Mouse (Mus musculus) naive thymus-derived CD4-positive, alpha-beta T cell, adult 2 months (primary cell): ENCODE results near the gene Rdm1.
"Not testable (repeated sequence)": the region's sequence is repeated elsewhere in the genome, so short reads cannot be mapped to it uniquely, and the experiment has no call there.

Experiments used
- DNase-seq: peaks from one replicate; pipeline ENCODE4 v3.0.0-alpha.2; 2011; ENCODE audit warnings: low read depth

Rdm1 gene

DNA sequence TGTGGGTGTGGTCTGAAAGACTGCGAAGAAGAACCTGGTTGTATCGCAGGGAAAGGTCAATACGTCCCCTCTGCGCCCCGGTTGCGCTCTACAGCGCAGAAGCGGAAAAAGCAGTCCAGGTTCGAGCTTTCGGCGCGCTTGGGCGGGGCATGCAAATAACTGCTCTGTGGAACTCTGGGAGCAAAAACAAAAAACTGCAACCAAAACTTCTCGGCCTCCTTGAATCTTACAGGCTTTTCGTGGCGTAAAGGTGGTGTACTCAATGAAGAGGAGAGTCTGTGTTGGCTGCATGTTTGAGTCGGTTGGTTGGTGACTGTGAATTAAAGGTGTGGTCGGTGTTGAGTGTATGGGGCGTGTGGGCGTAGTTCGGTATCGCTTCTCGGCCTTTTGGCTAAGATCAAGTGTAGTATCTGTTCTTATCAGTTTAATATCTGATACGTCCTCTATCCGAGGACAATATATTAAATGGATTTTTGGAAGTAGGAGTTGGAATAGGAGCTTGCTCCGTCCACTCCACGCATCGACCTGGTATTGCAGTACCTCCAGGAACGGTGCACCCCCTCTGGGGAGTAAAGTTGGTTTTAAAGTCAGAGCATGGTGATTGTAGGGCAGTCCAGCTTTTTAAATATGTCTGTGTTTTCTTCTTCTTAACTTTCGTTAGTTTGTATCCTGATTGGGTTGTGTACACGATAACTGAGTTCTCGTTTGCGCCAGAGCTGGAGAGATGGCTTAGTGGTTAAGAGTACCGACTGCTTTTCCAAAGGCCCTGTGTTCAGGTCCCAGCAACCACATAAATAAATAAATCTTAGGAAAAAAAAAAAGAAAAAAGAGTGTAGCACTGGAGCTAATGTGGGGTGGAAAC, at the start of gene Rdm1:
Rdm1 (plus strand) TSS at position 201 of the 862 bp plus-strand sequence.
- DNase-seq, result peak; percentile 89

DNA sequence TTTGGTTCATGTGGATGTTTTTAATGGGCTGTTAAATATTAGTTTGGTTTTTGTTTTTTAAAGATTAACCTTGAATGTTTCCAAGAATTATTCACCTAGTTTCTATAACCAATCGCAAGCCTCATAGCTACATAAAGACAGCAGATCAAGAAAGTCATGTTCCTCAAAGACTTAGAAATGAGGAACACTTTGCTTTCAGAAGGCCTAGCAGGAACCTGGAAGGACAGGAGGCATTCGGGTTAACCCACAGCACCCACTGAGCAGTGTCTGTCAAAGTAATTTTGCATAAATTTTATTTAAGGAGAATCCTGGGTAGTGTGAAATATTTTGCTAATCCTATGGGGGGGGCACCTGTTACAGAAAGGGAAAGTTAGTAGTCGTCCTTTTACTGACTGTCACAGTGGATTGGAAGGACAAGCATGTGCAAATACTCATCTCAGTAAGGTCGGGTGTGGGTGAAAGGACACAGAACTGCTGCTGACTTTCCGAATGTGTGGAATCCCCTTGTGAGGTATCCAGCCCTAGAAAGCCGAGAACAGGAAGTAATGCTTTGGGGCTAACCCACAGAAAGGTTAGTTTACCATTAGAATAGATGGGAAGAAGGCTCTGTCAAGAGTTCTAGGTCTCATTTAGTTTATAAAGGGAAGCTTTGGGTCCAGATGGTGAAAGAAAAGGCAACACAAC, 45.8 kb upstream of the Rdm1 start:
- no peak for DNase-seq

DNA sequence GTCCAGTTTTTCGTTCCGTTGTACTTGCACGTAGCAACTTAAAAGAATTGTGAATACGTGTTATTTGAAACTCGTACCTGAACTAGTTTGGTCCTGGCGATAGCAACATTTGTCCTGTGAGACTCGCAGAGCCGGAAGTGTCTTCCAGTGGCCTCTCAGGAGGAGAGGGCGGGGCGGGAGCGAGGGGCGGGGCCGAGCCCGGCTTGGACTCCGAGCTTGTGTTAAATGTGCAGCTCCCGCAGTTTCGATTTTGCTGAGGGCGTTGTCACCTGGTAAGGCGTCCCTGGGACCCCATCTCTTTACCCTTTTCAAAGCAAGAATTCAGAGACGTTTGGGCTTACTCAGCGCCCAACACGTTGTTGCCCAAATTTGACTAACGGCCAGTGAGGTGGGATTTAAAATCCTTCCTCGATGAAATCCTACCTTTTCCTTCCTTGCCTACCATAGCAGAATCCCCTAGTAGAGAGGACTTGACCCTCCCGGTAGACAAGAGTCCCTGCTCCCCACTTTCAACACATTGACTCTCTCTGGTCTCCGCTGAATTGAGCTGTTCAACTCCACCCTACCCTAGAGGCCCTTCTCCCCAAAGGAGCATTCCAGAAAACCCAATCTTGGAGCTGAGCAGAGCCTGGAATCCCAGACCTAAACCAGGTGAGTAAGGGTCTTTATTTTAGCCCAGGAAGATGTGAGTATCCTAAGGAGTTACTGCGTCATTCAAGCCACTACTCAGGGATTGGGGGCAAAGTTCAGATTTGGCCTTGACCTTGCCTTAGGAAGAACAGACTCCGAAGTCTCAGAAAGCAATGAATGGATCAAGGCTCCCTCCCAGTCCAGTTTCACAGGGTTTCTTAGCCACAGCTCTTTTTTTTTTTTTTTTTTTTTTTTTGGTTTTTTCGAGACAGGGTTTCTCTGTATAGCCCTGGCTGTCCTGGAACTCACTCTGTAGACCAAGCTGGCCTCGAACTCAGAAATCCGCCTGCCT, 44.6 kb upstream of the Rdm1 start, which contains the start of gene Tmem106a:
Tmem106a (plus strand) TSS at position 189 of the 982 bp plus-strand sequence.
- peak; percentile 75 for DNase-seq

DNA sequence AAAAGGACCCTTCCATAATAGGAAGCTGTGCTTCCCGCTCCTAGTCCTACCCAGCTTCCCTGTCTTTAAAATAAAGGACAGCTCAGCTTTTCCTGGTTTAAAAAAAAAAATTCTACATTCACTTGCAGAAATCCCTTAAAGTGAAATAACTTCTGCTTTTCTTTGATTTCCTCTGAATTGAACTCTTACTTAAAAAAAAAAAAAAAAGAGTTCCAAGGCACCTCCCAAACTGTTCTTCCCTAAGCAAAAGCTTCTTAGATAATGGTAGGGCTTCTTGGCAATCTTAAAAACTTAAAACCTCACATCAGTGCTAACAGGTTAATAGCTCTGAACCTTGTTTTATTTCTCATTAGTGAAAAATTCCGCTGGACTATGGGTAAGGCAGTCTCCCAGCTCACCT, 43.8 kb upstream of the Rdm1 start:
- DNase-seq, result no peak

DNA sequence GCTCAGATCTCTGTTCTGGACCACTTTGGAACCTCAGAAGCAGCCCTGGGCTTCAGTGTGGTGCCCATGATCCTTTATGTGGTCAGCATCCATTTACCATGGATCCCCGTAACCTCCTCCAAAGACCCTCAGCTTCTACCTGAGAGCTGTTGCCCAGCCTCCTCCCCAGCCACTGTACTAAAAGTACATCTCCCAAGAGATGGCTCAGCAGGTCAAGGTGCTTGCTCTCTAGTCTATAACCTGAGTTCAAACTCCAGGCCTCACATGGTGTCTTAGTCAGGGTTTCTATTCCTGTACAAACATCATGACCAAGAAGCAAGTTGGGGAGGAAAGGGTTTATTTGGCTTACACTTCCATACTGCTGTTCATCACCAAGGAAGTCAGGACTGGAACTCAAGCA, 42.0 kb upstream of the Rdm1 start:
- DNase-seq, result not testable (repeated sequence)

DNA sequence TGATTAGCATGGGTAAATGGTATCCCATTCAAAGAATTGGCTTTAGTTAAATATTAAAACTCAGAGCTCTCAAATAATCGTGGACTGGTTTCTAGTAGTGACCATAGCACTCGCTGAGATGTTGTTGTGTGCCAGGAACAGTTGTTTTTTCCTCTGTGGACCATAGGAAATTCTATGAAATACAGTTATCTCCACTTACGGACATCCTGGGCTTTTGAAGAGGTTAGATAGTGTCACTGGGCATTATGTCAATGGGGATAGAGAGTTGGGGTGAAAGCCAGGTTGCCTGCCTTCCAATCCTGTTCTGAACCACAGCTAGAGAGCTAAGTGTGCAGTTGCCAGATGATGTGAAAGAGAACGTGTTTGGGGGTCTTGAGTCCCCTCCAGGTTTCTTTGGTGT, 41.2 kb upstream of the Rdm1 start:
- DNase-seq, result no peak

DNA sequence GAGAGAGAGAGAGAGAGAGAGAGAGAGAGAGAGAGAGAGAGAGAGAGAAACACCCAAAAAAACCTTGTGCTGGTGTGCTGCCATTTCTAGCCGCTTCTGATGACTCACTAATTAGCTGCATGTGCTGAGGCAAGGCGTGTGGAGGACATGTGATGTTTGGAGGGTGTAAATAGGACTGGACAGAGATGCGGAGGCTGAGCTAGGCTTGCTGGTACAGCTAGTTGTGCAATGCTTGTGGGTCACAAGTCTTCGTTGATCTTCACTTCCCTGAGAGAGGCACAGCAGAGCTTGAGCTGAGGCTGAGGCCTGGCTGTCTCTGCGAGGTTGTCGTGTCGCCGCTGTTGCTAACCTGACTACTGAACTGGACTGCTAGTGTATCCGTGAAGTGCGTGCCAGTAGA, 39.3 kb upstream of the Rdm1 start:
- no peak for DNase-seq

DNA sequence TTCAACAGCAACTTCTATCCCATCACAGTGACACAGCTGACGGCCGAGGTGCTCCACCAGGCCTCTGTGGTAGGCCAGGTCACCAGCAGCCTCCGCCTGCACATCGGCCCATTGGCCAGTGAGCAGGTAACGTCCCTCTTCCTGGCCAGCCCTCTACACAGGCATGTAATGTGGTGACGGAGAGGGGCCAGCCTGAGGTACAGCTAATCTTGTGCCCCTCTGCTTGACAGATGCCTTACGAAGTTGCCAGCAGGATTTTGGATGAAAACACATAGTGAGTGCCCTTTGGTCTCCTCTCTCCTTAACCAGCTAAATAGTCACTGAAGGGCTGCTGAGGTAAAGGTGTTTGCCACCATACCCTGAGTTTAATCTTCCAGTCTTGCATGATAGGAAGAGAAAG, 38.1 kb upstream of the Rdm1 start:
- DNase-seq, result no peak

DNA sequence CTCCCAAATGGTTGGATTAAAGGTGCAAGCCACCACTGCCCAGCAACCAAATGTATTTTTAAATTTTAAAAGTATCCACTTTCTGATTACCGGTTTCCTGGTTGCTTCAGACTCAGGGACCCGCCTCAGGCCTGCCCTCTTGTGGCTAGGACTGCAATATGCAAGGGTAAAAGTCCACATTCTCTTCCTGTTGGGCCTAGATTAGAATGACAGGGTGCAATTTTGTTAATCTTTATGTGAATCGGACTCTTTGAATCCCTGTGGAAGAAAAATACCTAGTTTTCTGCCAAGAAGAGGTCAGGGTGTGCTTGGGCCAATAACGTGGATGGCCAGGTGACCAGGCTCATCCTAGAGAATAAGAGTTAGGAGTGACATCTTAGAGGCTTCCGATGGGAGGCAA, 37.6 kb upstream of the Rdm1 start:
- peak; percentile 82 for DNase-seq

DNA sequence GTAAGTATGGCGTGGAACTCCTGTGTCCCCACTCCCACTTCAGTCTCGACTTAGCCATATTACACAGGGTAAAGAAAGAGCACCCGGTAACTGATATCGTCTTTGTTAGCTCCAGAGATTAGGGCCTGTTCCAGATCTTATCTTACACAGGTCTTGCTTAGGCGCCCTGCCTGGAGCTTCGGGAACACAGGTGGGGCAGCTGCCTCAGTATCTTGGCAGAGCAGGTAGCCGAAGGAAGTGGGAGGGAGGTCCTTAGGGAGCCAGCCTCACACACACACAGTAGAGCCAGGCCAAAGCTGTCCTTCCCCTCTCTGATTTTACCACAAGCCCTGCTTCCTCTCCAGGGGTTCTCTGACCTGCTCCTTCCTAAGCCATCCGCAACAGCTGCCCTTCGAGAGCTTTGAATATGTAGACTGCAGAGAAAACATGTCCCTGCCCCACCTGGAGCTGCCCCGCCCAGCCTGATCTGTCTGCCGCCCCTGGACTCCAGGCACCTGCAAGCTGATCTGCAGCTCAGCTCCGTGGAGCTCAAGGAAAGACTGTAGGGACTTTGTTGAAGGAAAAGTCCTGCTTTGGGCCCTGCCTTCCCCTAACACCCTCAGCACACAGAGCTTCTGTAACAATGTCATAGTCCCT, 36.9 kb upstream of the Rdm1 start:
- DNase-seq, result no peak

DNA sequence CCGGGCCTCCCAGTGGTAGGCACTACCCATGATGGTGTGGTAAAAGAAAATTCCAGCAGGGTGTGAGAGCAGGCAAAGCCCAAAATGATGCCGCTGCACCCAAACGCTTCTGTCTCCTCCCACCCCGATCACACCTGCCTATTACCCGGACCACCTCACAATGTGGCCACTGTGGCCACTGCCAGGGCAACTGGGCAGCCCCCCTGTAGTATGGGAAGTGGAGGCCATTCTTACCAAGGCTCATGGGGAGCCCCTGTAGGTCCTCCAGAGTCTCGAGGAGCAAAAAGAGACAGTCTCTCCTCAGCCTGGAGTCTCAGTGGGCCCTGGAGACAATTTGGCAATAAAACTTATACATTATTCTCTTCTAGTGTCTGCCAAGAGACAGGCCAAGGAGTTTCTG, 27.8 kb upstream of the Rdm1 start, which contains the start of gene Gm11634:
Gm11634 (minus strand) TSS at position 101 of the 400 bp plus-strand sequence.
- no peak for DNase-seq

DNA sequence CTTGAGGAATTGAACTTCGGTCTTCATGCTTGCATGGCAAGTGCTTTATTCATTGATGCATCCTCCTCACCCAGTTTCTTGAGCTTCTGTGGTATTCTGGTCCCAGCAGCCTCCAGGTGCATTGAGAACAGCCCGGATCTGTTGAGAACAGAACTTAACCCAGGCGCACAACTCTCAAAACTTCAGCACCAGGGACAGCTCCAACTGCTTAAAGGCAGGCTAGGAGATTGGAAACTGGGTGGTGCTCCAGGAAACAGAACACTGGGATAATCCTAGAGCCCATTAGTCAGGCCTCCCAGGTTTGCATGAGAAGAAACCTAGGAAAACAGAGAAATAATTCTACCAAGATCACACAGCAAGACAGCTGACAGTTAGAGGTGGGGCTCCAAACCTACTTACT, 24.5 kb upstream of the Rdm1 start:
- peak; percentile 79 for DNase-seq

DNA sequence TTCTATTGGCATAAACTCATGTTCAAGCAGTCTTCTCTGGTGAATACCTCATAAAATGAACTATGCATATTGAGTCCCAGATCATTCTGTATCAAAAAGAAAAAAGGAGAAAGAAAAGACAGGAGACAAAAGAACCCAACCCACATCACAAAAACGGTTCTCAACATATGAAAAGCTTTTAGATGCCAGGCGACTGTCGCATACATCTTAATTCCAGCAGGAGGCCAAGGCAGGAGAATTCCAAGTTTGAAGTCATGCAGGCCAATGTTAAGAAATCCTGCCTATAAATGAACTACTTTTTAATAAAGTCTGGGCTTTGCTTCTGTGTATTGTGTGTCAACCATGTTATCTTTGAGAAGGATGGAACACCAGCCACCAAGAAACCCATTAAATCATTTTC, 22.9 kb upstream of the Rdm1 start:
- no peak for DNase-seq

DNA sequence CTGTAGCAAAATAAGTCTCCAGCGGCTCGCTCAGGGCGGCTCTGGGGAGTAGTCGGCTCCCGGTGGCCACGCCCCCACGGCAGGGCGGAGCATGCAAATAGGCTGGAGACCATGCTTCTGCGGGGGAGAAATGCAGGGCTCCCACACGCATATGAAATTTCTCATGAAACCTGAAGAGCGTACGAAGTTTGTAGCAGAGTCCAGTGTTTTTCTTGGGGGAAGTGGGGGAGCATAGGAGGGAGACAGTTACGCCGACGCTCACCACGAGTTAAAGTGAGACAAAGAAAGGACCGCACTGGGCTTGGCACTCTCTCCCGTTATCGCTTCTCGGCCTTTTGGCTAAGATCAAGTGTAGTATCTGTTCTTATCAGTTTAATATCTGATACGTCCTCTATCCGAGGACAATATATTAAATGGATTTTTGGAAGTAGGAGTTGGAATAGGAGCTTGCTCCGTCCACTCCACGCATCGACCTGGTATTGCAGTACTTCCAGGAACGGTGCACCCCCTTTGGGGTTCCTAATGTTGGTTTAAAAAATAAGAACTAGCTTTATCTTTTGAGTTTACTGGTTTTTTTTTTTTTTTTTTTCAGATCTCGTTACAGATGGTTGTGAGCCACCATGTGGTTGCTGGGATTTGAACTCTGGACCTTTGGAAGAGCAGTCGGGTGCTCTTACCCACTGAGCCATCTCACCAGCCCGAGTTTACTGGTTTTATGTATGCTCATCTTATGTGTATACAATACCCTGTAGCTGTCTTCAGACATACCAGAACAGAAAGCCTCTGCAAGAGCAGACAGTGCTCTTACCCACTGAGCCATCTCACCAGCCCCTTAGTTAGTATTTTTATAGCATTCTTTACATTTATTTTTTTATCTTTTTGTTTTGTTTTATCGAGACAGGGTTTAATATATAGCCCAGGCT, 22.2 kb upstream of the Rdm1 start:
- DNase-seq, result peak; percentile 83

DNA sequence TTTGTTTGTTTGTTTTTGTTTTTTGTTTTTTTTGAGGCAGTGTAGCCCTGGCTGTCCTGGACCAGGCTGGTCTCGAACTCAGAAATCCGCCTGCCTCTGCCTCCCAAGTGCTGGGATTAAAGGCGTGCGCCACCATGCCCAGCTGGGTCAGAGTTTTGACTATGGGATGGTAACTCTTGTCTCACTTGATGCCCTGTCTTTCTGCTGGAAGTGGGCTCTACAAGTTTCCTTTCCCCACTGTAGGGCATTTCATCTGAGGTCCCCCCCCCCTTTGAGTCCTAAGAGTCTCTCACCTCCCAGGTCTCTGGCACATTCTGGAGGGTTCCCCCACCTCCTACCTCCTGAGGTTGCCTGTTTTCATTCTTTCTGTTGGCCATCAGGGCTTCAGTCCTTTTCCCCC, 19.9 kb upstream of the Rdm1 start:
- DNase-seq, result not testable (repeated sequence)

DNA sequence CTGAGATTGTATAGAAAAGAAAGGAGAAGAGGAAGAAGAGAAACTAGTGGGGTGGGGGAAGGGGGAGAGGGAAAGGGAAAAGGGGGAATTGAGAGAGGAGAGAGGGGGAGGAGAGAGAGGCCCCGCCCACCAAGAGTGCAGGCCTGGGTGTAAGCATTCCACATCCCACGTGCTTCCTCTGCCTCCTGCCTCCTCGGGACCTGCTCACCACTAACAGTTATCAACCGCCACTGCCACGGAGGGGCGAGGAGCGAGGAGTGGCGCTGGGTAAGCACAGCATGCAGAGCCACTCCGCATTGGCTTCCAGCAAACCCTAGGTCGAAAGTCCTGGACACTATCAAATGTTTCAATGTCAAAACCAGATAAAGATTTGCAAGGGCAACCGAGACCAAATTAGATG, 16.6 kb upstream of the Rdm1 start:
- DNase-seq, result no peak

DNA sequence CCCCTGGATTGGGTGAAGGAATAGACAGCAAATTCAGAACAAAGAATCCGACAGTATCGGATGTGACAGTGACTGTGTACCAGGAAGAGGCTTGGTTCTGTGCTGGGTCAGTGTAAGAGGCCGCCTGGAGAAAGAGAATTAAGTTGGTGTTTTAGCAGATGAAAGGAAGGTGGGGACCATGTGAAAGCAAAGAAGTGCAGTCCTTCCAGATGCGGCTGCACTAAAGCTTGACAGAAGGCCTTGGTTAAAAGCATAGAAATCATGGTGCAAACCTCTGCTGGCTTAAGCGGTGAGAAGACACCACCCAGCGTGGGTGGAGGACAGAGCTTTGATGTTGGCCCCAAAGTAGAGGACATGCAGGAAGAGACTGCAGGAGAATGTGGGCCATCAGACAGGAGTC, 13.4 kb upstream of the Rdm1 start:
- DNase-seq, result no peak

DNA sequence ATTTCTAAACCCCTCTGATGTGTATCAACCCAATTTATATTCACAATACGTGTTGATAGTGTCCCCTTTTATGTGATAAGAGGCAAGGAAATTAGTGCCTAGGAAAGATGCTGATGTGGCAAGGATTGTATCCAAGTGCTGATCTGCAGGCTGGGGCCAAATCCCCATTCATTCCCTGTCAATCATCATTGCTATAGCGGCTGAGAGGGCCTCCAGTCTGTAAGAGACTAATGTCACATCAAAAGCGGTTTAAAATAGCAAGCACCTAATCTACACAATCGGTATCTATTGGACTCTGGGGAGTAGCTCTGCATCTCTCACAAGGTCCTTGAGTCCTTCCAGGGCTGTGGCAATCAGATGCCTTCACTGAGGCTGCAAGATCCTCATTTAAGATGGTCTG, 12.9 kb upstream of the Rdm1 start:
- no peak for DNase-seq

DNA sequence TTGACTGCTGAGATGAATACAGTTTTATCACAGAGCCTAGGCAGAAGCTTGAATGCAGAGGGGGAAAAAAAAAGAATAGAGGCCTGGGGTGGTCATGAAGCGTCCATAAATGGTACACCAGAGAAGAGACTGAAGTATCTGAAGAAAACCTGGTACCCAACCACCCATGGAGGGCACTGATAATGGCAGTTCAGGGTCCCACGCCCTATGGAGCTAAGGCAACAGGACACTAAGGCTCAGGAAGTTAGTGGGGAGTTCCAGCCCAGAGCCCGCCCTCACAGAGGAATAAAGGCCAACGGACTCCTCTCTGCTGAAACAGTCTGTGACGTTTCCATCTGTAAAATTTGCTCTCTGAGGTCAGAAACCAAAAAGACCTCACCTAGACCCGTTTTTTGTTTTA, 11.6 kb upstream of the Rdm1 start:
- no peak for DNase-seq

DNA sequence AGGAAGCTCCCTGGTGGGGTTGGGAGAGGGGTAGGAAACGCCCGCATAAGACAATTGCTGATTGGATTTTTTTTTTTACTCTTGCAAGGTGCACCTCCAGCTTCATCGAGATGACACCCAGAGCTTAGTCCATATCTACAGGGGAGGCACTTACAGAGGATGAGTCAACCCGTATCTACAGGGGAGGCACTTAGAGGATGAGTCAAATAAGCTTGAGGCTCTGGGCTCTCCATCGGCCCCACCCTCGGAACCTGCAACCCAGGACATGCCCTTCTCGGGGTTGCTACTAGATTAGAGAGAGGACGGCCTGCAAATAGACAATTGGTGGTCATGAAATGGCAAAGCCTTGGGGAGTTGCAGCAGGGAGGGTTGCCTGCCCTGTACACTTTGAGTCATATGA, 10.9 kb upstream of the Rdm1 start:
- no peak for DNase-seq
